Mouse (Mus musculus): ENCODE results near the gene Tenm3.

DNA sequence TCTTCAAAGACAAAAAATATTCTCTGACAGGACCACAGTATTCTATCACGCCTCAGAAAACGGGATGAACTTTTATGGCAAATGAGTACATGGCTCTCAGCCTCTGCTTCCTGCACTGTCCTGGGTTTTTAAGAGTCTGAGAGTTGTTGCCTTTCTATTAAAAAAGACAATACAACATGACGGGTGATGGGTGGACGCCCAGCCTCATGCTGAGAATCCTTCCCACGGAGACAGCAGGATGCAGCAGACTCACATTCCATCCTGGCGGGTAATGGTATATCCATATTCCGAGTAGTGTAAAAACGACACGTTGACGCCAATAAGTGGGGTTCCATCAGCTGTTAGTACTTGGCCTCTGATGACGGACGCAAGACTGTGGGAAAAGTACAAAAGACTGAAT is 544.4 kb downstream of the Tenm3 start:
- TF ChIP-seq CTCF (IDR thresholded peaks at IDR 0.05; ENCODE audit: low read depth) (no peak), EP300 (IDR thresholded peaks at IDR 0.05; ENCODE audit: low read depth) (no peak)
